Mouse (Mus musculus) embryonic facial prominence, embryonic 11.5 days (tissue): ENCODE measurements around the gene Ppara. TPM values are rescaled to one million over a fixed set of nuclear protein-coding genes. Genes with fewer than 3 reads are reported as not detected.

Source experiments
- ATAC-seq: fragments of 200-750 bp; cut with Nextera tagmentation; replicated peaks from 2 replicates; pipeline ENCODE4 v1.8.0; 2017; ENCODE audit warnings: low read depth; ENCODE audit not compliant: insufficient number of reproducible peaks, low FRiP score, low TSS enrichment
- DNase-seq: peaks from one replicate; pipeline ENCODE4 v3.0.0-alpha.2; 2015; ENCODE audit warnings: low spot score
- H3K27ac ChIP-seq: fragments of 300-500 bp; sonication (generic); replicated peaks from 2 replicates; pipeline ENCODE4 v1.5.1; 2014; ENCODE audit warnings: mild to moderate bottlenecking, low read depth, low read length, control low read depth
- H3K27me3 ChIP-seq: fragments of 300-500 bp; sonication (generic); 2 replicates; pipeline ENCODE4 v1.6.1; 2014; ENCODE audit warnings: mild to moderate bottlenecking, low read length, moderate library complexity, mixed read lengths; ENCODE audit not compliant: control insufficient read depth, insufficient read depth
- H3K36me3 ChIP-seq: fragments of 300-500 bp; sonication (generic); replicated peaks from 2 replicates; pipeline ENCODE4 v1.6.1; 2014; ENCODE audit warnings: low read depth, mild to moderate bottlenecking, low read length, moderate library complexity, mixed read lengths; ENCODE audit not compliant: control insufficient read depth, insufficient read depth
- H3K4me1 ChIP-seq: fragments of 300-500 bp; sonication (generic); 2 replicates; pipeline ENCODE4 v1.6.1; 2014; ENCODE audit warnings: low read length, mixed read lengths; ENCODE audit not compliant: control insufficient read depth, insufficient read depth
- H3K4me2 ChIP-seq: fragments of 300-500 bp; sonication (generic); 2 replicates; pipeline ENCODE4 v1.6.1; 2014; ENCODE audit warnings: low read depth, mild to moderate bottlenecking, control low read depth, low read length, moderate library complexity
- H3K4me3 ChIP-seq: fragments of 300-500 bp; sonication (generic); 2 replicates; pipeline ENCODE4 v1.5.1; 2014; ENCODE audit warnings: low read depth, low read length, control low read depth
- H3K9ac ChIP-seq: fragments of 300-500 bp; sonication (generic); replicated peaks from 2 replicates; pipeline ENCODE4 v1.6.1; 2014; ENCODE audit warnings: mild to moderate bottlenecking, control low read depth, low read length
- H3K9me3 ChIP-seq: fragments of 300-500 bp; sonication (generic); replicated peaks from 2 replicates; pipeline ENCODE4 v1.6.1; 2016; ENCODE audit warnings: mild to moderate bottlenecking, low read length, inconsistent platforms, mixed read lengths; ENCODE audit not compliant: control insufficient read depth
- WGBS: fragments of 180-500 bp; shearing (Covaris S2); extraction: QIAGEN DNeasy Blood & Tissue Kit; methylation state at CpG from one replicate; pipeline ENCODE4 v1.1.7; 2014; 5-methylcytosine and 5-hydroxymethylcytosine counted together
- polyA plus RNA-seq: library from polyadenylated mRNA; unstranded; fragments of >200 nt; fragmentation: Nextera tagmentation; extraction: Ambion mirVana; gene quantifications from 2 replicates; pipeline ENCODE4 v1.2.1, GENCODE M21; 2014

Ppara gene
- polyA plus RNA-seq, 1 experiment from 2014 or later: 0.28 TPM

GRCm38 (mm10) chr15:85784341-85784740 is 49.6 kb downstream of the Ppara start:
- Histone ChIP-seq H3K4me3 (no peak overlapping the region), H3K9ac (no peak overlapping the region), H3K9me3 (no peaks in the 10 kb centered on the region), H3K27ac (no peak overlapping the region), H3K27me3 (no peaks in the 10 kb centered on the region), H3K4me1 (no peaks in the 10 kb centered on the region), H3K4me2 (no peak overlapping the region), H3K36me3 (no peaks in the 10 kb centered on the region)
- DNase-seq (no peak), ATAC-seq (no peak)
- 88% methylated on average over 3 of the region's 3 CpGs for WGBS

- Histone ChIP-seq H3K4me2 (no peak overlapping the region), H3K9ac (no peak overlapping the region), H3K9me3 (no peaks in the 10 kb centered on the region), H3K4me1 (no peaks in the 10 kb centered on the region), H3K36me3 (no peaks in the 10 kb centered on the region), H3K27me3 (no peaks in the 10 kb centered on the region), H3K4me3 (no peak overlapping the region), H3K27ac (no peak overlapping the region)
- ATAC-seq (no peak), DNase-seq (no peak)
- 87% methylated on average over 5 of the region's 5 CpGs for WGBS
These were observed 51.9 kb downstream of the Ppara start for GRCm38 (mm10) chr15:85786711-85787110.

GRCm38 (mm10) chr15:85787482-85787881 is 52.7 kb downstream of the Ppara start:
- DNase-seq (no peak), ATAC-seq (no peak)
- Histone ChIP-seq H3K27ac (no peak overlapping the region), H3K4me3 (no peak overlapping the region), H3K4me1 (no peaks in the 10 kb centered on the region), H3K27me3 (no peaks in the 10 kb centered on the region), H3K4me2 (no peak overlapping the region), H3K9ac (no peak overlapping the region), H3K36me3 (no peaks in the 10 kb centered on the region), H3K9me3 (no peaks in the 10 kb centered on the region)
- 88% methylated on average over 6 of the region's 6 CpGs for WGBS

DNA sequence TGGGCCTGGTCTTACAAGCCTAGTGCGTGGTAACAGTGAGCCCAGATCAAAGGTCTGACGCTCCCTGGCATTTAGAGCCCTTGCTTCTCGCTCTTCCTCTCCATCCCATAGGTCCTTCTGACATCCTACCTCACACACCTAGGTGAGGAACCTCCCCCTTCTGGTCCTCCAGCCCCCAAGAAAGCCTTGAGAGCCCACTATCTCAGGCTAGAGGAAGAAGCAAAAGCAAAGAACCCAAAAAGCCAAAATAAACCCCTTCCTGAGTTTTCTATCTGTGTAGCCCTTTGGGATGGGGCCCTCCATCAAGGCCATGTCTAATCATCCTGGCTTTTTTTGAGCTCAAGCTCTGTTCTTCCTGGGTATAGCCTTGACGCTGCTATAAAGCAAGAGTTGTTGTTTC is 53.3 kb downstream of the Ppara start:
- Histone ChIP-seq H3K4me3 (no peak overlapping the region), H3K36me3 (no peaks in the 10 kb centered on the region), H3K27ac (no peak overlapping the region), H3K27me3 (no peaks in the 10 kb centered on the region), H3K9me3 (no peaks in the 10 kb centered on the region), H3K4me1 (no peaks in the 10 kb centered on the region), H3K9ac (no peak overlapping the region), H3K4me2 (no peak overlapping the region)
- ATAC-seq (no peak), DNase-seq (no peak)
- 86% methylated on average over 4 of the region's 4 CpGs for WGBS

DNA sequence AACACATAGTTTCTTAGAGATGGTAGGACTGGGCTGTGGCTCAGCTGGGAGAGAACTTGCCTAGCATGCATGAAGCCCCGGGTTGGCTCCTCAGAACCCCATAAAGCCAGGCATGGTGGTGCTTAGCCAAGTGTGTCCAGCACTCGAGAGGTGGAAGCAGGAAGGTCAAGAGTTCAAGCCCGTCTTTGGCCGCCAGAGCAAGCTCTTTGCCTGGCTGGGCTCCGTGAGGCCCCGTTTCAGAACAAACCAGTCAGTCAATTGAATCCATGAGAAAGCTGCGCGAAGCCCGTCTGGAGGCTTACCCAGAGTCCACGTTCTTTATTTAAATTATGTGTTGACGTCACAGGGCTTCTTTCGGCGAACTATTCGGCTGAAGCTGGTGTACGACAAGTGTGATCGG is 53.9 kb downstream of the Ppara start:
- Histone ChIP-seq H3K9me3 (no peaks in the 10 kb centered on the region), H3K4me2 (no peak overlapping the region), H3K4me1 (no peaks in the 10 kb centered on the region), H3K27ac (no peak overlapping the region), H3K27me3 (no peaks in the 10 kb centered on the region), H3K4me3 (no peak overlapping the region), H3K9ac (no peak overlapping the region), H3K36me3 (no peaks in the 10 kb centered on the region)
- WGBS: 76% methylated on average over 16 of the region's 16 CpGs
- no peak for DNase-seq
- no peak for ATAC-seq

GRCm38 (mm10) chr15:85791449-85791848 is 56.7 kb downstream of the Ppara start:
- H3K27me3 ChIP-seq: no peaks in the 10 kb centered on the region
- no peak overlapping the region for H3K27ac ChIP-seq
- H3K36me3 ChIP-seq: no peaks in the 10 kb centered on the region
- H3K9me3 ChIP-seq: no peaks in the 10 kb centered on the region
- no peak overlapping the region for H3K4me3 ChIP-seq
- H3K4me2 ChIP-seq: no peak overlapping the region
- WGBS: 86% methylated on average over 4 of the region's 4 CpGs
- H3K4me1 ChIP-seq: no peaks in the 10 kb centered on the region
- ATAC-seq: no peak
- no peak for DNase-seq
- H3K9ac ChIP-seq: no peak overlapping the region

DNA sequence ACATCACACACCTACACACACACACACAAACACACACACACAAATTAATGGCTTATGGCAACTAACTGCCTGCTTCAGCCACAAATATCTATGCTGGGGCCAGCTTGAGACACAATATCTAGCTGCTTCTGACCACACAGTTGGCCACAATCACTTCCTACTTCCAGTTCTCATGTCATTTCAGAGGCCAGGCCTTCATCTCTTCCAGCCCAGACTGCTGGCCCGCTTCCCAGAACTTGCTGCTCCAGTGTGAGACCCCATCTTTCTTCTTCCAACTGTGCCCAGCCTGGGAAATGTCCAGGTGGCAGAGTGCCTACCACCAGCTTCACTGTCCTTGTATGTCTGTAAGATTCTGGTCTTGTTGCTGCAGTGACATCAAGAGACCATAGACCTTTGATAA is 58.0 kb downstream of the Ppara start:
- Histone ChIP-seq H3K4me2 (no peak overlapping the region), H3K27me3 (no peaks in the 10 kb centered on the region), H3K4me1 (no peaks in the 10 kb centered on the region), H3K27ac (no peak overlapping the region), H3K4me3 (no peak overlapping the region), H3K9me3 (no peaks in the 10 kb centered on the region), H3K9ac (no peak overlapping the region), H3K36me3 (no peaks in the 10 kb centered on the region)
- DNase-seq (no peak), ATAC-seq (no peak)
- 88% methylated on average over 1 of the region's 1 CpGs for WGBS

GRCm38 (mm10) chr15:85795516-85795915 is 60.7 kb downstream of the Ppara start:
- Histone ChIP-seq H3K4me3 (no peak overlapping the region), H3K4me2 (no peak overlapping the region), H3K4me1 (no peaks in the 10 kb centered on the region), H3K27me3 (no peaks in the 10 kb centered on the region), H3K9ac (no peak overlapping the region), H3K27ac (no peak overlapping the region), H3K36me3 (no peaks in the 10 kb centered on the region), H3K9me3 (no peaks in the 10 kb centered on the region)
- ATAC-seq: no peak
- no peak for DNase-seq
- WGBS: 77% methylated on average over 6 of the region's 6 CpGs
